Mouse (Mus musculus) lung, postnatal 0 days (tissue): ENCODE measurements at regions not wholly inside any gene's neighbourhood (a gene's known extent, or its start where the extent isn't known, plus 50 kb on each side); places are given as distances from the start of the nearest gene placed in this dataset.

Source experiments
- CTCF ChIP-seq: IDR thresholded peaks from 2 replicates; pipeline ENCODE4 v1.5.1; 2016; ENCODE audit warnings: antibody characterized with exemption, mild to moderate bottlenecking
- EP300 ChIP-seq: IDR thresholded peaks from 2 replicates; pipeline ENCODE4 v1.6.1; 2016; ENCODE audit warnings: antibody characterized with exemption, mild to moderate bottlenecking, control low read depth

- TF ChIP-seq CTCF (peak; percentile 80), EP300 (0 out of 2 replicates have a peak, but pooled peaks have one; percentile 18)
Measured at GRCm38 (mm10) chr5:148808426-148808825, 120.7 kb downstream of the Katnal1 start.
